Mouse (Mus musculus): Measurements from ENCODE around the gene Gcgr. TPM values are rescaled to one million over a fixed set of nuclear protein-coding genes. Genes with fewer than 3 reads are reported as not detected.

Gcgr gene
- total and polyA plus RNA-seq, 2 experiments from 2014 or later, result 0.22 TPM; not detected in 1

- Histone ChIP-seq H3K4me1 (ENCODE audit: insufficient read depth) (0 out of 2 replicates have a peak, but pooled peaks cover 4% of the 10 kb centered on the region), H3K4me2 (ENCODE audit: low read depth) (no peak overlapping the region), H3K9me3 (ENCODE audit: low read length) (no peaks in the 10 kb centered on the region), H3K4me3 (ENCODE audit: low read depth, low read length) (no peak overlapping the region), H3K27me3 (ENCODE audit: insufficient read depth, low read length) (no peaks in the 10 kb centered on the region), H3K36me3 (ENCODE audit: insufficient read depth) (peaks cover 72% of the 10 kb centered on the region), H3K27ac (ENCODE audit: low read depth, low read length) (no peak overlapping the region), H3K9ac (no peak overlapping the region)
- no peak for DNase-seq
- ATAC-seq, result no peak
- no peak for TF ChIP-seq CTCF (IDR thresholded peaks at IDR 0.05; ENCODE audit: low read depth)
- 93% methylated on average over 6 of the region's 6 CpGs for WGBS
These were observed 37.8 kb downstream of the Gcgr start for GRCm38 (mm10) chr11:120568324-120568723.

- ATAC-seq, result no peak
- H3K9ac ChIP-seq, result no peak overlapping the region
- TF ChIP-seq CTCF (IDR thresholded peaks at IDR 0.05; ENCODE audit: low read depth), result no peak
- no peak overlapping the region; the same call in 1 of the 2 replicates for H3K4me3 ChIP-seq (ENCODE audit: low read depth, low read length)
- H3K36me3 ChIP-seq (ENCODE audit: insufficient read depth), result peaks cover 46% of the 10 kb centered on the region
- 0 out of 2 replicates have a peak, but pooled peaks cover 7% of the 10 kb centered on the region for H3K4me1 ChIP-seq (ENCODE audit: insufficient read depth)
- no peak for DNase-seq
- H3K27ac ChIP-seq (ENCODE audit: low read depth, low read length), result no peak overlapping the region
- no peaks in the 10 kb centered on the region for H3K9me3 ChIP-seq (ENCODE audit: low read length)
- 79% methylated on average over 3 of the region's 3 CpGs for WGBS
- no peak overlapping the region; the same call in 1 of the 2 replicates for H3K4me2 ChIP-seq (ENCODE audit: low read depth)
- H3K27me3 ChIP-seq (ENCODE audit: insufficient read depth, low read length), result no peaks in the 10 kb centered on the region
These were observed 40.6 kb downstream of the Gcgr start for GRCm38 (mm10) chr11:120571122-120571521.

- Histone ChIP-seq H3K9me3 (ENCODE audit: low read length) (no peaks in the 10 kb centered on the region), H3K27me3 (ENCODE audit: insufficient read depth, low read length) (no peaks in the 10 kb centered on the region), H3K27ac (ENCODE audit: low read depth, low read length) (no peak overlapping the region), H3K9ac (peak overlapping the region; percentile 72), H3K4me1 (ENCODE audit: insufficient read depth) (0 out of 2 replicates have a peak, but pooled peaks cover 7% of the 10 kb centered on the region), H3K4me3 (ENCODE audit: low read depth, low read length) (peak overlapping the region; percentile 71), H3K36me3 (ENCODE audit: insufficient read depth) (peaks cover 39% of the 10 kb centered on the region), H3K4me2 (ENCODE audit: low read depth) (peak overlapping the region; percentile 59)
- 13% methylated on average over 11 of the region's 11 CpGs for WGBS
- no peak for TF ChIP-seq CTCF (IDR thresholded peaks at IDR 0.05; ENCODE audit: low read depth)
- no peak for DNase-seq
- ATAC-seq, result no peak
These were observed 41.4 kb downstream of the Gcgr start for GRCm38 (mm10) chr11:120571754-120572416.

DNA sequence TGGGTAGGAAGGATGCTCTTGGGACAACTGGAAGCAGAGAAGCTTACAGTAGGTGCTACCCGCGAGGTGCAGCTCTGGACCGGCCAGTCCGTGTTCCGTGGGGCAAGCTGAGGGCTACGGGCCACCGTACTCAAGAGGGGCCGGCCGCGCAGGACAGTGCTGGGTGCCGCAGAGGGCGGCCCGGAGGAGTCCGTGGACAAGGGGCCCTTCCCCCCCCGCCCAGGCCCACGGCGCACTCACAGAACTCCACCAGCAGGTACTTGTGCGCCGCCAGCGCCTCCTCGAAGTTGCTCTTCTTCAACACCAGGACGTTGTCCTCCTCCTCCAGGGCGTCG, 41.9 kb downstream of the Gcgr start:
- Histone ChIP-seq H3K27me3 (ENCODE audit: insufficient read depth, low read length) (no peaks in the 10 kb centered on the region), H3K27ac (ENCODE audit: low read depth, low read length) (peak overlapping the region; percentile 70), H3K36me3 (ENCODE audit: insufficient read depth) (peaks cover 36% of the 10 kb centered on the region), H3K9ac (peak overlapping the region; percentile 72), H3K4me3 (ENCODE audit: low read depth, low read length) (peak overlapping the region; percentile 71), H3K4me1 (ENCODE audit: insufficient read depth) (0 out of 2 replicates have a peak, but pooled peaks cover 7% of the 10 kb centered on the region), H3K4me2 (ENCODE audit: low read depth) (peak overlapping the region; percentile 59), H3K9me3 (ENCODE audit: low read length) (no peaks in the 10 kb centered on the region)
- DNase-seq, result no peak
- no peak; the same call in 1 of the 2 replicates for ATAC-seq
- TF ChIP-seq CTCF (IDR thresholded peaks at IDR 0.05; ENCODE audit: low read depth), result 0 out of 2 replicates have a peak, but pooled peaks have one; percentile 25
- 0% methylated on average over 23 of the region's 24 CpGs for WGBS

DNA sequence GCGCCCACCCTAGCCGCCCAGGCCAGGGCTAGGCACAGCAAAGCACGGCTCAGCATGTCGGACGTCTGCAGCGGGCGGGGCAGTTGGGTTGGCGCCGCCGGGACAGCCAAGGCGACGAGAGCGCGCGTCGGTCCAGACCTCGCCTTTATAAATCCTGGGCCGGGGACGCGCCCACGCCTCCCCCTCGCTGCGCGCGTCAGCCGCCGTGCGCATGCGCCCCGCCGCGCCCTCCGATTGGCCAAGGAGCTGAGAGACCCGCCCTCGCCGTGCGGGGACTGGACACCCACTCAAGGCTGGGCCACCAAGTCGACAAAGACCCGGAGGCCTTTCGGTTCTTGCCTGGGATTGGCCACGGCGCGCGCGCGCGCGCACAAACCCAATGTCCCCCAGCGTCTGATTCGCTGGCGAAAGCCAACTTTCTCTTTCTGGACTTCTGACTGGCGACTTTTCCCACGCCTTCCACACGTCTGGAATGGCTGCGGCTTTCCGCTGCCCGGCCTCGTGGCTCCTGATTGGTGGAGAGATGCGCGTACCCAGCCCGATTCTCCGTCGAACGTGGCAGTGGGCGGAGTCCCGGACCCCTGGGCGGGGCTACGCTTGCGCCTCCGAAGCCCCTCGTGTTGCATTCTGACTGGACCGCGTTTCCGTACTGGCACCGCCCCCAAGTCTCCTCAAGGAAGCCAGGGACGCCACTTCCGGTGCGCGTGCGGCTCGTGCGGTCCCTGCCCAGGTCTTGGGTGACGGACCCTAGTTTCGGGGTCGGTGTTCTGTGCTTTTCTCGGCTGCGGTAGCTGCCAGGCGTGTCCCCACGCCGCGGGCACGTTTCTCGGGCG, 42.5 kb downstream of the Gcgr start, which contains the start of gene P4hb:
P4hb (minus strand) TSS at position 502 of the 833 bp plus-strand sequence.
- H3K9ac ChIP-seq, result peak within 1 kb of the TSS; percentile 72
- H3K36me3 ChIP-seq (ENCODE audit: insufficient read depth), result peaks cover 36% of the 10 kb centered on the region
- no peaks in the 10 kb centered on the region for H3K9me3 ChIP-seq (ENCODE audit: low read length)
- WGBS, result 2% methylated on average over 93 of the region's 94 CpGs
- no peak; the same call in 1 of the 2 replicates for TF ChIP-seq CTCF (IDR thresholded peaks at IDR 0.05; ENCODE audit: low read depth)
- no peaks in the 10 kb centered on the region for H3K27me3 ChIP-seq (ENCODE audit: insufficient read depth, low read length)
- ATAC-seq (peak; percentile 96), DNase-seq (peak; percentile 100)
- H3K27ac ChIP-seq (ENCODE audit: low read depth, low read length), result peak within 1 kb of the TSS; percentile 84
- H3K4me1 ChIP-seq (ENCODE audit: insufficient read depth), result 0 out of 2 replicates have a peak, but pooled peaks cover 7% of the 10 kb centered on the region
- H3K4me2 ChIP-seq (ENCODE audit: low read depth), result peak within 1 kb of the TSS; percentile 73
- peak within 1 kb of the TSS; percentile 71 for H3K4me3 ChIP-seq (ENCODE audit: low read depth, low read length)

DNA sequence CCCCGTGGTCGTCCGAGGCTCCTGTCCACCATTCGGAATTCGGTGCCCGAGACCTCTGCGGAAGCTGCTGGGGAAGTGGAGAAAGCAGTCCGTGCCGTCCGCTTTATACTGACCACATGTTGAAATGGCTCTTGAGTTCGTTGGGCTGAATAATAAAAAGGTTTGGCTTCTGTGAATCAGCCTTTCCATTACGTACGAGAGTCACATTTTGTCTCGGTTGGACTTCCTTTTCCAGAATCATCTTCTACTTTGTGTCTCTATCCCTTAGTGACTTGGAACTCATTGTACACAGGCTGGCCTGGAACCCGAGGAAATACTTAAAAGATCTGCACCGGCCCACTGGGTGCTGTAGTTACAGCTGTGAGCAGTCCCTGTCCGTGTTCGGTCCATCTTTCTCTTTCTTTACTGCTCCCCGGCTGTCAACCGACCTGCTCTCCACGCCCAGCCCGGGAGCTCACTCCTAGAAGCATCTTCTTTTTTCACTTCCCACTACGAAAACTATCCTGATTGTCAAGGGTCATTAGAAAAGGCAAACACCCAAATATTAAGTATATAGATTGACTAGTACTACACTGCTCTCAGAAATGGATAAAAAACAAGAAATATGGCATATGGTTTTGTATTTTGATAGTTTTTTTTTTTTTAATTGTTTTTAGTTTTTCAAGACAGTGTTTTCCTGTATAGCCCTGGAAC, 43.2 kb downstream of the Gcgr start:
- peak overlapping the region; percentile 84 for H3K27ac ChIP-seq (ENCODE audit: low read depth, low read length)
- WGBS, result 0% methylated on average over 23 of the region's 23 CpGs
- no peak for TF ChIP-seq CTCF (IDR thresholded peaks at IDR 0.05; ENCODE audit: low read depth)
- H3K4me2 ChIP-seq (ENCODE audit: low read depth), result peak overlapping the region; percentile 73
- DNase-seq (no peak), ATAC-seq (peak; percentile 1; the same call in 1 of the 2 replicates)
- no peaks in the 10 kb centered on the region for H3K9me3 ChIP-seq (ENCODE audit: low read length)
- H3K4me1 ChIP-seq (ENCODE audit: insufficient read depth), result 0 out of 2 replicates have a peak, but pooled peaks cover 7% of the 10 kb centered on the region
- H3K36me3 ChIP-seq (ENCODE audit: insufficient read depth), result peaks cover 36% of the 10 kb centered on the region
- H3K9ac ChIP-seq, result peak overlapping the region; percentile 72
- peak overlapping the region; percentile 71 for H3K4me3 ChIP-seq (ENCODE audit: low read depth, low read length)
- no peaks in the 10 kb centered on the region for H3K27me3 ChIP-seq (ENCODE audit: insufficient read depth, low read length)
